Mouse (Mus musculus): Measurements from ENCODE around the gene Naa35. TPM values are rescaled to one million over a fixed set of nuclear protein-coding genes. Genes with fewer than 3 reads are reported as not detected.

Gene Naa35
- total and polyA plus RNA-seq, 2 experiments from 2014 or later: 67.8 to 132 TPM

- Histone ChIP-seq H3K4me3 (ENCODE audit: low read depth, low read length) (no peak overlapping the region), H3K9ac (no peak overlapping the region), H3K36me3 (ENCODE audit: insufficient read depth) (peaks cover 22% of the 10 kb centered on the region), H3K27me3 (ENCODE audit: insufficient read depth, low read length) (no peaks in the 10 kb centered on the region), H3K27ac (ENCODE audit: low read depth, low read length) (no peak overlapping the region), H3K9me3 (ENCODE audit: low read length) (no peaks in the 10 kb centered on the region), H3K4me2 (ENCODE audit: low read depth) (no peak overlapping the region), H3K4me1 (ENCODE audit: insufficient read depth) (0 out of 2 replicates have a peak, but pooled peaks cover 4% of the 10 kb centered on the region)
- TF ChIP-seq CTCF (IDR thresholded peaks at IDR 0.05; ENCODE audit: low read depth): no peak
- DNase-seq (no peak), ATAC-seq (no peak)
- WGBS: 90% methylated on average over 6 of the region's 6 CpGs
These were observed 62.4 kb downstream of the Naa35 start for GRCm38 (mm10) chr13:59647484-59647883.

GRCm38 (mm10) chr13:59648598-59648997 lies 63.5 kb downstream of the Naa35 start:
- TF ChIP-seq CTCF (IDR thresholded peaks at IDR 0.05; ENCODE audit: low read depth): no peak
- ATAC-seq: no peak
- Histone ChIP-seq H3K36me3 (ENCODE audit: insufficient read depth) (peaks cover 19% of the 10 kb centered on the region; the same call in 1 of the 2 replicates), H3K27me3 (ENCODE audit: insufficient read depth, low read length) (no peaks in the 10 kb centered on the region), H3K4me1 (ENCODE audit: insufficient read depth) (peaks cover 10% of the 10 kb centered on the region; the same call in 1 of the 2 replicates), H3K27ac (ENCODE audit: low read depth, low read length) (no peak overlapping the region), H3K4me3 (ENCODE audit: low read depth, low read length) (no peak overlapping the region), H3K9me3 (ENCODE audit: low read length) (no peaks in the 10 kb centered on the region), H3K4me2 (ENCODE audit: low read depth) (no peak overlapping the region), H3K9ac (no peak overlapping the region)
- 86% methylated on average over 6 of the region's 6 CpGs for WGBS
- no peak for DNase-seq

DNA sequence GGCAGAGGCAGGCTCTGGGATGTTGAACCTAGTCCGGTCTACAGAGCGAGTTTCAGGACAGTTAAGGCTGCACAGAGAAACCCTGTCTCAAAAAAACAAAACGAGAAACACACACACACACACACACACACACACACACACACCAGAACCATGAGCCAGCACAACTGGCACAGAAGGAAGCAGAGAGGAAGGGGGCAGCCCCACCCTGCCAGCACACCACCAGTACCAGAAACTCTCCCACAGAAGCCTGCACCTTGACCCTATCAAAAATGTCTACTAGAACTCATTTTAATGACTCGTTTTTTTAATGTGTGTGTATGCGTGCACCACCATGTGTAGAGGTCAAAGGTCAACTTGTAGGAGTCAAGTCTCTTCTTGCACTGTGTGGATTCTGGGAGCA lies 64.7 kb downstream of the Naa35 start:
- no peak for TF ChIP-seq CTCF (IDR thresholded peaks at IDR 0.05; ENCODE audit: low read depth)
- H3K4me2 ChIP-seq (ENCODE audit: low read depth): no peak overlapping the region
- no peak overlapping the region for H3K9ac ChIP-seq
- no peak overlapping the region for H3K27ac ChIP-seq (ENCODE audit: low read depth, low read length)
- DNase-seq (no peak), ATAC-seq (no peak)
- H3K4me1 ChIP-seq (ENCODE audit: insufficient read depth): peaks cover 10% of the 10 kb centered on the region; the same call in 1 of the 2 replicates
- 85% methylated on average over 5 of the region's 5 CpGs for WGBS
- no peak overlapping the region for H3K4me3 ChIP-seq (ENCODE audit: low read depth, low read length)
- H3K9me3 ChIP-seq (ENCODE audit: low read length): no peaks in the 10 kb centered on the region
- H3K36me3 ChIP-seq (ENCODE audit: insufficient read depth): peaks cover 18% of the 10 kb centered on the region; the same call in 1 of the 2 replicates
- no peaks in the 10 kb centered on the region for H3K27me3 ChIP-seq (ENCODE audit: insufficient read depth, low read length)

DNA sequence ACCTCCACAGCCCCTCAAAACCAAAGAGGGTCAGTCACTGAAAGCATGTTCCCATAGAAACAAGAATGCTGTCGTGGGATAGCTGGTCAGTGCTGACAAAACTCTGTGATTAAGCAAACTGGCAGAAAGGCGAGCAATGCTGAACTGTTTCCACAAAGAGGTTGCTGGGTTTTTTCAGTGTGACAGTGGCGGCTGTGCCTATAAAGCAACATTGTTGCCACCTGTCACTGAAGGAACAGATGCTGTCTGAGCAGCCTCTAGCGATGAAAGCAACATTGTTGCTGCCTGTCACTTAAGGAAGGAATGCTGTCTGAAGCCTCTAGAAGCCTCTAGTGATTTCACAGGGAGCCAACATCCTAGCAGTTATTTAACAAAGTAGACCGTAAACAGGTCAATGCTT lies 67.6 kb downstream of the Naa35 start:
- Histone ChIP-seq H3K4me2 (ENCODE audit: low read depth) (no peak overlapping the region), H3K9ac (no peak overlapping the region), H3K9me3 (ENCODE audit: low read length) (no peaks in the 10 kb centered on the region), H3K4me3 (ENCODE audit: low read depth, low read length) (no peak overlapping the region), H3K36me3 (ENCODE audit: insufficient read depth) (0 out of 2 replicates have a peak, but pooled peaks cover 14% of the 10 kb centered on the region), H3K27me3 (ENCODE audit: insufficient read depth, low read length) (no peaks in the 10 kb centered on the region), H3K27ac (ENCODE audit: low read depth, low read length) (peak overlapping the region; percentile 76), H3K4me1 (ENCODE audit: insufficient read depth) (peaks cover 10% of the 10 kb centered on the region; the same call in 1 of the 2 replicates)
- peak; percentile 66 for DNase-seq
- 0 out of 2 replicates have a peak, but pooled peaks have one; percentile 12 for TF ChIP-seq CTCF (IDR thresholded peaks at IDR 0.05; ENCODE audit: low read depth)
- WGBS: 21% methylated on average over 5 of the region's 5 CpGs
- peak; percentile 81 for ATAC-seq

DNA sequence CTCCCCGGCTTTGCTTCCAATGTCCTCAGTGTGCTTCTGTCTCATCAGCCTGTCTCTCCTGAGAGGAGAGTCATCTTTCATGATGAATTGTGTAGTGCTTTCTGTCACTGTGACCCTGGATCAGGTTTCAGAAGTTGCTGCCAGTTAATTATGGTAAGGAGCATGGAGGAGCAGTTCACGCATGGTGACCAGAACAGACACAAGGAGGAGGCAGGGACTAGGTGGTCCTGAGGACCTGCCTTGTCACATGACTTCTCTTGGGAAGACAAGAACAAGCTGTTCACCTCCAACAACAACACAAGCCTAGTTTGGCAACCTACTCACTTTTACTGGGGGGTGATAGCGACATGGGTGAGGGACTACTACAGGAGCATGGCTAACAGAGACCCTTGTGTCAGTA lies 68.1 kb downstream of the Naa35 start:
- 70% methylated on average over 3 of the region's 3 CpGs for WGBS
- Histone ChIP-seq H3K9ac (no peak overlapping the region), H3K4me2 (ENCODE audit: low read depth) (no peak overlapping the region), H3K4me1 (ENCODE audit: insufficient read depth) (peaks cover 10% of the 10 kb centered on the region; the same call in 1 of the 2 replicates), H3K27me3 (ENCODE audit: insufficient read depth, low read length) (no peaks in the 10 kb centered on the region), H3K4me3 (ENCODE audit: low read depth, low read length) (no peak overlapping the region), H3K9me3 (ENCODE audit: low read length) (no peaks in the 10 kb centered on the region), H3K36me3 (ENCODE audit: insufficient read depth) (0 out of 2 replicates have a peak, but pooled peaks cover 12% of the 10 kb centered on the region), H3K27ac (ENCODE audit: low read depth, low read length) (peak overlapping the region; percentile 76; the same call in 1 of the 2 replicates)
- ATAC-seq (peak; percentile 1; the same call in 1 of the 2 replicates), DNase-seq (no peak)
- TF ChIP-seq CTCF (IDR thresholded peaks at IDR 0.05; ENCODE audit: low read depth): no peak

GRCm38 (mm10) chr13:59654465-59654864 lies 69.4 kb downstream of the Naa35 start:
- peaks cover 10% of the 10 kb centered on the region; the same call in 1 of the 2 replicates for H3K4me1 ChIP-seq (ENCODE audit: insufficient read depth)
- H3K36me3 ChIP-seq (ENCODE audit: insufficient read depth): 0 out of 2 replicates have a peak, but pooled peaks cover 2% of the 10 kb centered on the region
- ATAC-seq (no peak), DNase-seq (no peak)
- H3K27me3 ChIP-seq (ENCODE audit: insufficient read depth, low read length): no peaks in the 10 kb centered on the region
- TF ChIP-seq CTCF (IDR thresholded peaks at IDR 0.05; ENCODE audit: low read depth): no peak
- no peak overlapping the region for H3K9ac ChIP-seq
- no peak overlapping the region for H3K27ac ChIP-seq (ENCODE audit: low read depth, low read length)
- no peak overlapping the region for H3K4me2 ChIP-seq (ENCODE audit: low read depth)
- WGBS: 91% methylated on average over 5 of the region's 5 CpGs
- H3K4me3 ChIP-seq (ENCODE audit: low read depth, low read length): no peak overlapping the region
- no peaks in the 10 kb centered on the region for H3K9me3 ChIP-seq (ENCODE audit: low read length)

DNA sequence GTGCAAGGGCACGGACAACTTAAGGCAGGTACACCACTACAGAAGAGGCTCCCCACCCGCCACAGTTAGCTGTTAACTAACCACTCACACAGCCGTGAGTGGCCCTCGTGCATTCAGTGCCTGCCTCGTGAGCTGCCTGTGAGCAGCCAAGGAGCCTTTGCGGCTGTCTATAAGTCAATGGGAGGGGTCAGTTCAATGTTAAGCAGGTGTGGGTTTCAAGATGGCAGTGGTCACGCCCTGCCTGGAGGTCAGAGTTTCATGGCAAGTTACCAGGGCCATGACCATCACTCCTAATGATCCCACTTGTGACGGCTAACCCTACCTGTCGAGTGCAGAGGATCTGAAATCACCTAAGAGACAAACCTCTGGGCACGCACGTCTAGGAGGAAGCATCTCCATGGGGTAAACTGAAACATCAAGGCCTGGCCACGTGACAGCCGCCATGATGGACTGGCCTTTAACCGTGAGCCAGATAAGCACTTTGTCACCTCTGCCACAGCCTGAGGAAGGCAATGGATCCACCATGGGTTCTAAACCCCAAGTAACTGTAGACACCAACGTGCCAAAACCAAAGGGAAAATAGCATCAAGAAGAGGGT lies 70.8 kb downstream of the Naa35 start:
- WGBS: 92% methylated on average over 15 of the region's 15 CpGs
- Histone ChIP-seq H3K36me3 (ENCODE audit: insufficient read depth) (no peaks in the 10 kb centered on the region), H3K4me1 (ENCODE audit: insufficient read depth) (peaks cover 10% of the 10 kb centered on the region; the same call in 1 of the 2 replicates), H3K9ac (no peak overlapping the region), H3K9me3 (ENCODE audit: low read length) (no peaks in the 10 kb centered on the region), H3K4me3 (ENCODE audit: low read depth, low read length) (no peak overlapping the region), H3K27me3 (ENCODE audit: insufficient read depth, low read length) (no peaks in the 10 kb centered on the region), H3K27ac (ENCODE audit: low read depth, low read length) (no peak overlapping the region), H3K4me2 (ENCODE audit: low read depth) (no peak overlapping the region)
- DNase-seq (no peak), ATAC-seq (no peak)
- no peak for TF ChIP-seq CTCF (IDR thresholded peaks at IDR 0.05; ENCODE audit: low read depth)

All from forebrain, postnatal 0 days (tissue).